Mouse (Mus musculus) CH12.LX (cell line): ENCODE results near the gene Gm37240.

Source experiments
- CHD1 ChIP-seq: IDR thresholded peaks from 2 replicates; pipeline ENCODE4 v1.6.1; 2012; ENCODE audit warnings: low read depth, low read length, improper control_type of control experiment, inconsistent platforms
- CTCF ChIP-seq, 2 experiments: IDR thresholded peaks in 1 of 2; conservative IDR thresholded peaks in 1 of 2; 2 replicates each; pipeline ENCODE4 v1.5.1; 2011 to 2012; ENCODE audit warnings: low read depth in 2 of 2, low read length in 2 of 2, improper control_type of control experiment in 1 of 2, inconsistent platforms in 1 of 2, mild to moderate bottlenecking in 1 of 2, moderate library complexity in 1 of 2
- MAFK ChIP-seq: IDR thresholded peaks from 2 replicates; pipeline ENCODE4 v1.6.1; 2011; ENCODE audit warnings: low read length, improper control_type of control experiment; ENCODE audit not compliant: insufficient replicate concordance
- MEF2A ChIP-seq: IDR thresholded peaks from 2 replicates; pipeline ENCODE4 v1.6.1; 2014; ENCODE audit warnings: low read depth, mild to moderate bottlenecking, inconsistent platforms, low read length, improper control_type of control experiment, borderline replicate concordance
- NELFE ChIP-seq: IDR thresholded peaks from 2 replicates; pipeline ENCODE4 v1.6.1; 2011; ENCODE audit warnings: low read depth, low read length, improper control_type of control experiment
- POLR2AphosphoS2 ChIP-seq: IDR thresholded peaks from 2 replicates; pipeline ENCODE4 v1.6.1; 2011; ENCODE audit warnings: low read depth, low read length, improper control_type of control experiment
- RAD21 ChIP-seq: IDR thresholded peaks from 2 replicates; pipeline ENCODE4 v1.6.1; 2011; ENCODE audit warnings: low read depth, mild to moderate bottlenecking, low read length, improper control_type of control experiment, moderate library complexity
- SIN3A ChIP-seq: IDR thresholded peaks from 2 replicates; pipeline ENCODE4 v1.6.1; 2012; ENCODE audit warnings: low read length, improper control_type of control experiment, inconsistent platforms
- ZNF384 ChIP-seq: IDR thresholded peaks from 2 replicates; pipeline ENCODE4 v1.6.1; 2012; ENCODE audit warnings: low read depth, low read length, improper control_type of control experiment, inconsistent platforms

DNA sequence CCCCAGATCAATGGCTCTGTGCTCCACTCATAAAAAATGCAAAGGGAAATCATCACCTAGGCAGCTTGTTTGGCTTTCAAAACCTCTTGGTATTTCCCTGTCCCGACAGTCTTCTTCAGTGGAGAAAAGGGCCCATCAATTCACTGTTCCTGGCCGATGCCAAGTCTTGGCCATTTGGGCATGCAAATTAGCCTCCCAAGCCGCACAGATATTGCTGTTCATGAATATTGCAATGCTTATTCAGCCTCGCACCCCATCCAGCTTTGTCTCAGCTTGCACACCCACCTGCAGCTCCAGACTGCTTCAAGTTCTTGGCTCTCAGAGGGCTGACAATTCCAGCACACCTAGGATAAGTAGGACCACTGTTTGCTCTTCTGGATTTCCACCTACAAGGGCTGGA, 685.5 kb downstream of the Gm37240 start:
- TF ChIP-seq CTCF (conservative IDR thresholded peaks at IDR 0.05 in 1 of 2, IDR thresholded peaks at IDR 0.05 in 1 of 2; ENCODE audit: low read depth in 2 of 2, low read length in 2 of 2) (no peak), SIN3A (no peak), MAFK (no peak), CHD1 (no peak), RAD21 (no peak), POLR2AphosphoS2 (no peak), NELFE (no peak), ZNF384 (no peak), MEF2A (no peak)
